Mouse (Mus musculus) stomach, postnatal 0 days (tissue): ENCODE measurements around the gene Slc41a2.

Experiments
- CTCF ChIP-seq: IDR thresholded peaks from 2 replicates; pipeline ENCODE4 v1.5.1; 2016; ENCODE audit warnings: antibody characterized with exemption, low read depth, mild to moderate bottlenecking, moderate library complexity
- EP300 ChIP-seq: optimal IDR thresholded peaks from 2 replicates; pipeline ENCODE3; 2016; ENCODE audit warnings: antibody characterized with exemption

GRCm38 (mm10) chr10:83210122-83210521 lies 127.6 kb downstream of the Slc41a2 start:
- TF ChIP-seq CTCF: no peak
- TF ChIP-seq EP300: no peak
